Mouse (Mus musculus): ENCODE data around the gene Tnfsf15.
A peak's percentile ranks its signal among the peaks of the same experiment; 100 is the strongest.

Tnfsf15 gene

DNA sequence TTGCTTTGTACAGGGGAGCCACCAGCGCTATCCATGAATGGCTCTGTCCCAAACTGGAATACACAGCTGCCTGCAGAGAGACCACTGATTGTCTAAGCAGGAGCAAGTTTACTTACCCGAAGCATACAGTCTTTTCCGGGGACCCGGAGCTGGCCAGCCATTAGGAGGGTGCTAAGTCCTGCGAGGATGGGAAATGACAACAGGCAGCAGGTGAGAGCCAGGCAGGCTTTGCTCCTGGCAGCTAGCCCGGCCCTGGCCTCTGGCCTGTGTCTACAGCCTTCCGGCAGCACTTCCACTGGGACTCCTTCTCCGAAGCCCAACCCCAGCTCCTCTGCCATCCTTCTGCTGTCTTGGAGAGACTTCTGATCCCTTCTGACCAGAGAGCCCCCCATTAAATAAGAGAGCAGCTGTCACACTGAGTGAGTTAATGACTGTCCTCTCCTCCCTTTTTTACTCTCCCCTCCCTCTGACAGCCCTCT is at the start of gene Tnfsf15:
Tnfsf15 (minus strand) TSS at position 421 of the 479 bp plus-strand sequence.
- DNase-seq (ENCODE audit: low spot score), result no peak

DNA sequence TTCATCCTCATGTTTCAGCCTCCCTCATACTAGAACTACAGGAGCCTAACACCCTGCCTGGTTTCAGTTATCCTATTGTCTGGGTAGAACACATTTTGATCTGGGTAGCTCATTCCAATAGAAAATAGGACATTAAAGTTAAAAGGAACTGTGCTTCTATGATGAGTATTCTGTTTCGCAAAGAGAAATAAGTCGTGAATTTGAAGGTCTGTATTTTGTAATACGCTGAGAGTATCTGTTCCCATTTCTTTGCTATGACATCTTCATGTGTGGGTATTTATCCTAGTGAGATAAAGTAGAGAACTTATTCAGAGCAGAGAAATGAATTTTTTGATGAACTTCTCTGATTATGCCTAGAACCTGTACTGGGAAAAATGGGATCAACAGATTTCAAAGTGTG is 47.4 kb upstream of the Tnfsf15 start:
- no peak for DNase-seq (ENCODE audit: low spot score)

GRCm38 (mm10) chr4:63785466-63785865 is 40.6 kb upstream of the Tnfsf15 start:
- no peak for DNase-seq (ENCODE audit: low spot score)

- no peak for DNase-seq (ENCODE audit: low spot score)
Observed at GRCm38 (mm10) chr4:63783826-63784225, 38.9 kb upstream of the Tnfsf15 start.

DNA sequence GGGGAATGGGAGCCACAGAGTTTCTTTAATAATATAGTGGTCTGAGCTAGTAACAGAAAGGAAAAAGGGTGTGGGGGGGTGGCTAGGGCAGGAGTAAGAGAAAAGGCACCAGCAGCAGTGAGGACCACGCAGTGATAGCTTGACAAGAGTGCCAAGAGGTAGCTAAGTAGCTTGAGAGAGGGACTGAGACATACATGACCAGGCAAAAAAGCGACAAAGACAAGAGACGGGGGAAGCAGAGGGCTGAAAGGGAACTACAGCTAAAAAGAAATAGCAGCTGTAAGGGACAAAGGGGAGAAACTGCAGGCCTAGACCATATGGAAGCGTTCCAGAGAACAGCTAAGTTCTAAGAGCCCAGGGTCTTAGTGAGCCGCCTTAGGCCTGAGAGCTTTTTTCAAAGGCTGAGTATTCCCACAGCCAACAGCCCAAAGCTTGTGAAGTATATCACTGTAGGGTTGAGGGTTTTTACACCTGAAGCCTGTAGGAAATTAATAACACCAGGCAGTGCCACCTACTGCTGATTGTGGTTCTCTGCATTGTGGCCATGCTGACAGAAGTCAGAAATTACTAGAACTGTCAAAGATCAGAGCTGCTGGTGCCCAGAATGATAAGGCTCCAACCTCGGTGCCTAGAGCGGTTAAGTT is 38.2 kb upstream of the Tnfsf15 start:
- no peak for DNase-seq (ENCODE audit: low spot score)

- no peak for DNase-seq (ENCODE audit: low spot score)
Observed at GRCm38 (mm10) chr4:63777223-63777622, 32.3 kb upstream of the Tnfsf15 start.

GRCm38 (mm10) chr4:63773306-63774090 is 28.6 kb upstream of the Tnfsf15 start:
- DNase-seq (ENCODE audit: low spot score), result no peak

DNA sequence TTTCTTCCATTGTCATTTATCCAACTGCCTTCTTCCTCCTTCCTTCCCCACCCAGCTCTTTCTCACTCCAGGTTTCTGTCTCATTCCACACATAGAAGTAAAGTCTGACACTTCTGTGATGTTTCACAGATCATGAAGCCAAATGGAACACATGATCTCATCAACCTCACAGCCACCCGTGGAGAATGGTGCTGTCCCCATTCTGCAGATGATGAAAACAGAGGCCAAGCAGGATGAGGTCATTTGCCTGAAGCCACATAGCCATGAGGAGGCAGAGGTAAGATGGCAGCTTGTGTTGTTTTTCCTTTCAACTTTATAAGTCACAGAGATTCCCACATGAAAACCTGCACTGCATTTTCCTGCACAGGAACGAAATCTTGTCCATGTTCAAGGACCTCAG is 27.6 kb upstream of the Tnfsf15 start:
- no peak for DNase-seq (ENCODE audit: low spot score)

DNA sequence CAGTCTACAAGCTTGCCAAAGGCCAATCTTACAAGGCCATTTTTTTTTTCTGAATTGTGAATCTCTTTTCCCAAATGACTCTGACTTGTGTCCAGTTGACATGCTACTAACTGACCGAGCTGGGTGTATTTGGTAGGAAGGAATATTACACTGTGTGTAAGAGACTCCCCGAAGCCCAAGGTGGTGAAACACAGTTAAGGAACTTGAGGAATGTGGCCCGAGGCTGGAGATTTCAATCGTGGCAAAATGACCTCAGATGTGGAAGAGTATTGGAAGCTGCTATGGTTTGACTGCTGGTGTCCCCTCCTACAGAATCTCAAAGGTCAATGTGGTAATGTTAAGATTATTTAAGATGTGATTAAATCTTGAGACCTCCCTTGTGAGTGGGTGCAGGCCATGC is 26.4 kb upstream of the Tnfsf15 start:
- no peak for DNase-seq (ENCODE audit: low spot score)

- DNase-seq (ENCODE audit: low spot score), result no peak
Observed at GRCm38 (mm10) chr4:63769161-63769560, 24.2 kb upstream of the Tnfsf15 start.

- DNase-seq (ENCODE audit: low spot score), result no peak
Observed at GRCm38 (mm10) chr4:63765050-63765449, 20.1 kb upstream of the Tnfsf15 start.

GRCm38 (mm10) chr4:63759931-63760330 is 15.0 kb upstream of the Tnfsf15 start:
- DNase-seq (ENCODE audit: low spot score), result no peak

GRCm38 (mm10) chr4:63757527-63758154 is 12.7 kb upstream of the Tnfsf15 start:
- DNase-seq (ENCODE audit: low spot score), result no peak

- DNase-seq (ENCODE audit: low spot score), result no peak
Observed at GRCm38 (mm10) chr4:63756072-63756471, 11.2 kb upstream of the Tnfsf15 start.

DNA sequence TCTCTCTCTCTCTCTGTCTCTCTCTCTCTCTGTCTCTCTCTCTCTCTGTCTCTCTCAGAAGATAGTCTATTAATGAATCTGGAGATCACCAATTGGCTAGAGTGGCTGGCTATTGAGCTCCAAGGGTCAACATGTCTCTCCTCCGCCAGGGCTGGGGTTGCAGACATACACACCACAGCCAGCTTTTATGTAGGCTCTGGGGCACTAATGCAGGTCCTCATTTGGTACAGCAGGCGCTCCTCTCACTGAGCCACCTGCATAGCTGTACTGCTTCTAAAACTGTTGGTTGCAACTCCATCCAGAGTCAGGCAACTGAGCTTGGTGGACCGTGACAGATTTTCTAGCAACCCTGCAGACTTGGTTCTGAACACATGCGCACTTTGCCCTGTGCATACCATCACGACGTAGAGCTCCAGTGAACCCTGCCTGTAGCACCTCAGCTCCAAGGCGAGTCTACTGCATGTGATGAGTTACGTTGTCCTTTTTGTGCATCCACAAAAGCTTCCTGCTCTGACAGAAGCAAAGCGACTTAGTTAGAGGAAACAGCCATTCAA is 9.6 kb upstream of the Tnfsf15 start:
- DNase-seq (ENCODE audit: low spot score), result no peak

GRCm38 (mm10) chr4:63753855-63754254 is 8.9 kb upstream of the Tnfsf15 start:
- no peak for DNase-seq (ENCODE audit: low spot score)

DNA sequence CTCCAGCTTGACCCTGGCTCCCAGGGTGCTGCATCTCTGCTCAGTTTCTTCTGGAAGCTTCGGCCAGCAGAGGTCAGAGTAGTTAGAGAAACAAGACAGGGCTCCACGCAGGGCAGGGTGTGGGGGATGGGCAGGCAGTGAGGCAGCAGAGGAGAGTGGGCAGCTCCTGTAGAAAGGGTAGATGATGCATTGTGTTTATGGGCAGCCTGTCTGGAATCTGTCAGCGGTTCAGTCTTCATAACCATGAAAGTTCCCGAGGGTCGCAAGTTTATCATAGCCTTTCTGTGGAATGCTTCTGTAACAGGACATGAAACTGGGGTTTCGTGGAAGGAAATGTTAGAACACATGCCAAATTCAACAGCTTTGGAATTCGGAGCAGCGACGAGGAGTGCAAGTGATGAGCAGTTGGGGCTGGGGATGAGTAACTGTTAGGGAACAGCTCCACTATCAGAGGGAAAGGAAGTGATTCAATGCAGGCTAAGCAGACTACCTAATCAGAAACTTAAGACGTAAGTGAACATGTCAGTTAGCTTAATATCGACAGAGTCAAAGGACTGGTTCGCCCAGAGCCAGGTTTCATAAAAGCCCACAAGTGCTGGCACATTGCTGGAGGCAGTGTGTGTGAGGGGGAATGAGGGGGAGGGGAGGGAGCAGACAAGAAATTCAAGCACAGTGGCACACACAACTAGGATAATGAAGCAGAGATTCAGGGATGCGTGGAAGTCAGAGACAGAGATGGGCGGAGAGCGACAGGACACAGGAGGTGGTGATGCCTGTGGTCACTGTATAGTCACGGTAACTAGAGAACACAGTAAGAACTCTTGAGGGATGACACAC is 8.0 kb upstream of the Tnfsf15 start:
- DNase-seq (ENCODE audit: low spot score), result peak; percentile 50

- DNase-seq (ENCODE audit: low spot score), result no peak
Observed at GRCm38 (mm10) chr4:63748061-63748730, 3.3 kb upstream of the Tnfsf15 start.

- no peak for DNase-seq (ENCODE audit: low spot score)
Observed at GRCm38 (mm10) chr4:63745271-63745670, 358 bp upstream of the Tnfsf15 start.

DNA sequence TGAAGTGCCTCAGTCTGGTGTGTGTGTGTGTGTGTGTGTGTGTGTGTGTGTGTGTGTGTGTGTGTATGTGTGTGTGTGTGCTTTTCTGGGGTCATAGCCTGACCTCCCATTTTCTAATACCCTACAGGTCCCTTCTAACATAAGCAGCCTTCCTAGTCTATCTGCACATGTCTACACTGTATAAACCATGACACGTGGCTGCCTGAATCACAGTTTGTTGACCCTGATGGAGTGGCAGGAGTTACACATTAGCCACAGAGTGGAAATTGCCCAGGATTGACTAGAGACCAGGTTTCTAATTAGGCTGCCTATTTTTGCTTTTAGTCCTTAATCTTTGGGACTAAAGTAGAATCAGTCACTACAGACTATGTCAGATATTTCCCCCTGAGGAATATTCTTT is 1.3 kb downstream of the Tnfsf15 start:
- no peak for DNase-seq (ENCODE audit: low spot score)

- no peak for DNase-seq (ENCODE audit: low spot score)
Observed at GRCm38 (mm10) chr4:63742763-63743371, 2.0 kb downstream of the Tnfsf15 start.
